Mouse (Mus musculus): ENCODE data around the gene Kmo. TPM values are rescaled to one million over a fixed set of nuclear protein-coding genes. Genes with fewer than 3 reads are reported as not detected.

Kmo gene
- polyA plus RNA-seq, 1 experiment from 2014 or later: 0.18 TPM

DNA sequence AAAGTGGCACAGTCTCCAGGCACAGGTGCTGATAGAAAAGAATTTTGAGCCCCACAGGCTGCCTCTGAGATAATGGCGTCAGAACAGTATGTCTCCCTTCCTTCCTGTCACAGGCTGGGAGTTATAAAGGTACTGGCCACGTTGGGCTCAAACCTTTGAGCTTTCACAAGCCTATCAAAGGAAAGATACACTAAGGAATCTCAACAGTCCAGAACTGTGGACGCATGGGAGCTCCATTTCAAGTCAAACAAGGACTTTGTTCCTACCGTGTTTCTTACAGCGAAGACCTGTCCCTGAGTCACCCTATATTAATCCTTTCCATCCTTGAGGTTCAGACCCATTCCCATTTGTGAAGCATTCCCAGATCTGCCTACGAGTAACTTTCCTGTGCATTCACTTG, 57.3 kb downstream of the Kmo start:
- Histone ChIP-seq H3K9ac (no peak overlapping the region), H3K27me3 (replicated peaks) (no peaks in the 10 kb centered on the region), H3K36me3 (replicated peaks) (no peaks in the 10 kb centered on the region), H3K4me2 (no peak overlapping the region), H3K4me3 (no peak overlapping the region), H3K9me3 (no peaks in the 10 kb centered on the region), H3K4me1 (0 out of 2 replicates have a peak, but pooled peaks cover 3% of the 10 kb centered on the region), H3K27ac (no peak overlapping the region)
- WGBS: 84% methylated on average over 6 of the region's 6 CpGs
- ATAC-seq (replicated peaks): no peak

- Histone ChIP-seq H3K4me2 (no peak overlapping the region), H3K27ac (no peak overlapping the region), H3K9ac (no peak overlapping the region), H3K4me3 (no peak overlapping the region), H3K27me3 (replicated peaks) (no peaks in the 10 kb centered on the region), H3K4me1 (0 out of 2 replicates have a peak, but pooled peaks cover 3% of the 10 kb centered on the region), H3K9me3 (no peaks in the 10 kb centered on the region), H3K36me3 (replicated peaks) (no peaks in the 10 kb centered on the region)
- no peak for ATAC-seq (replicated peaks)
- WGBS: 86% methylated on average over 6 of the region's 6 CpGs
Observed at GRCm38 (mm10) chr1:175680995-175681394, 60.8 kb downstream of the Kmo start.

DNA sequence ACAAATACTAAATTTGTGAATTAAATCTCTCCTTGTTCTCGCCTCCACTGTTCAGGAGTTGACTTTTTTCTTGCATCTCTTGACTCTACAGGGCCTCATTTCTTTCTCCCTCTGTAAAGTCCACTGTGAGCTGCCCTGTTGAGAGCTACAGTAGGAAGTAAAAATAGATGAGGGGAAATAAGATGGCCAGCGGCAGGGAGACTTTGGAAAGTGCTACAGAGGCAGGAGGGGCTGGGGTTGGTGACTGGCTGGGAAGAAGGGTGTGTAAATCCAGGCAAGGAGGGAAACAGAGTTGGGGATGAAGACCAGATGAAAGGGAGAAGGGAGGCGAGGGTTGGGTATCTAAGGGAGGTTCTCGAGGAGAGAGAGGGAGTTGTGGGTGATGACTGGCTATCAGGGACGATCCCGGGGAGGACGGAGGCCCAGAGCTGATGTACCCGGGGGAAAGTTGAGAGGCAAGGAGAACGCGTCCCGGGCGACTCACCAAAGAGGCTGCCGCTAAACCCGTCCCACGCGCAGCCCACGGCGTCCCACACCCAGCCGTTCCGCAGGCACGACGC, 71.6 kb downstream of the Kmo start:
- Histone ChIP-seq H3K4me3 (peak overlapping the region; percentile 75), H3K9ac (peak overlapping the region; percentile 91), H3K4me2 (peak overlapping the region; percentile 86), H3K27ac (peak overlapping the region; percentile 92), H3K4me1 (peaks cover 30% of the 10 kb centered on the region), H3K27me3 (replicated peaks) (no peaks in the 10 kb centered on the region), H3K36me3 (replicated peaks) (peaks cover 11% of the 10 kb centered on the region; the same call in 1 of the 2 replicates), H3K9me3 (no peaks in the 10 kb centered on the region)
- ATAC-seq (replicated peaks): no peak; the same call in 1 of the 2 replicates
- under 1% methylated on average over 22 of the region's 22 CpGs for WGBS

DNA sequence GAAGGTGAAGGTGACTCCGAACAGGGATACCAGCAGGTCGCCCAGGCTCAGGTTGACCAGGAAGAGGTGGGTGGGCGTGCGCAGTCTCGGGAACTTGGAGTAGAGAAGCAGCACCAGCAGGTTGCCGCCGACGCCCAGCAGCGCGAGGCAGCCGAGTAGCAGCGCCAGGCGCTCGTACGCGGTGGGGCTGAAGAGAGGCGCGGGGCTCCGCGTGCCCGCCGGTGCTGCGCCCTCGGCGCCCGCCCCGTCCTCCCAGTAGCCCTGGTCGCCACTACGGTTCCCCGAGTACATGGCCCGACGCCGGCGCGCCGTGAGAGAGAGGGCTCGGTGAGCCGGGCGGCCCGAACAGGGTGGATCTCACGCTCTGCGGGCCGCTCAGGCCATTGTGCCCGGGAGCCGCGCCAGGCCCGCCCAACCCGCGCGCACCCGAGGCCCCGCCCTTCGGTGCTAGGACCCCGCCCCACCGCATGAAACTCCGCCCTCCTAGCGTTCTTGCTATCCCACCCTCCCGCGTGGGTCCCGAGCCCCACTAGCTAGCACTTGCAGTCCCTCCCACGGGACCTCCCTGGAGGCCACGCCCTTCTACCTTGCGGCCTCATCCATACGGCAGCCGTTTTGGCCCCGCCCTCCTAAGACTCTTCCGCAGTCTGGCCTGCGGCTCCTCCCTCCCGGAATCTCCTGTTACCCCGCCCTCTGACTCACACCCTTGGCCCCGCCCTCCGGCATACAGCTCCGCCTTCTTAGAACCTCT, 72.2 kb downstream of the Kmo start, which contains the start of the genes Opn3 and Chml:
TSS of gene Opn3 (minus strand) at position 531 of the 751 bp plus-strand sequence.
TSS of gene Chml (minus strand) at position 656 of the 751 bp plus-strand sequence.
- peak; percentile 97 for ATAC-seq (replicated peaks)
- Histone ChIP-seq H3K27me3 (replicated peaks) (no peaks in the 10 kb centered on the region), H3K4me1 (peaks cover 30% of the 10 kb centered on the region), H3K4me3 (peak within 1 kb of the TSS; percentile 75), H3K9ac (peak within 1 kb of the TSS; percentile 91), H3K4me2 (peak within 1 kb of the TSS; percentile 86), H3K27ac (peak within 1 kb of the TSS; percentile 92), H3K36me3 (replicated peaks) (0 out of 2 replicates have a peak, but pooled peaks cover 5% of the 10 kb centered on the region), H3K9me3 (no peaks in the 10 kb centered on the region)
- under 1% methylated on average over 57 of the region's 73 CpGs for WGBS

- Histone ChIP-seq H3K36me3 (replicated peaks) (no peaks in the 10 kb centered on the region), H3K27me3 (replicated peaks) (no peaks in the 10 kb centered on the region), H3K9ac (no peak overlapping the region), H3K4me2 (peak overlapping the region; percentile 86), H3K9me3 (no peaks in the 10 kb centered on the region), H3K4me3 (peak overlapping the region; percentile 75), H3K27ac (peak overlapping the region; percentile 92), H3K4me1 (peaks cover 30% of the 10 kb centered on the region)
- ATAC-seq (replicated peaks): no peak; the same call in 1 of the 2 replicates
- WGBS: under 1% methylated on average over 17 of the region's 17 CpGs
Observed at GRCm38 (mm10) chr1:175692997-175693361, 72.8 kb downstream of the Kmo start.

- Histone ChIP-seq H3K4me3 (peak overlapping the region; percentile 75), H3K4me1 (peaks cover 30% of the 10 kb centered on the region), H3K4me2 (peak overlapping the region; percentile 86), H3K36me3 (replicated peaks) (no peaks in the 10 kb centered on the region), H3K9ac (no peak overlapping the region), H3K27ac (peak overlapping the region; percentile 92), H3K27me3 (replicated peaks) (no peaks in the 10 kb centered on the region), H3K9me3 (no peaks in the 10 kb centered on the region)
- WGBS: 44% methylated on average over 12 of the region's 12 CpGs
- peak; percentile 1 for ATAC-seq (replicated peaks)
Observed at GRCm38 (mm10) chr1:175693429-175693960, 73.3 kb downstream of the Kmo start.

DNA sequence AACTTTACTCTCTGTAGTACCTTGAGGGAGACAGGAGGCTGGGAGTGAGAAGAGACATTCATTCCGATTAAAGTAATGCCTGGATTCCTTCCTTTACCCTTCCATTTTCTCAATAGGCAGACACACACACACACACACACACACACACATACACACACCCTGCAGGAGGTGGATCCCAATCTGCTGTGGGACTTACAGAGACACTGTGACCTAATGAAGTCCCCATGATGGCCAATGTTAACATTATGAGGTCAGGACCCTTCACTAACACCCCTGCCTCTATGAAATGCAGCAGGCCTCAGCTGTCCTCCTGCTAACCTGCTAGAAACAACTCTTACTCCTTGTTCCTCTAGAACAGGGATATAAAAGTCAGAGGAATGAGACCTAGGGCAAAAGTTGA, 78.1 kb downstream of the Kmo start, which contains the start of gene Wdr64:
TSS of gene Wdr64 (plus strand) at position 301 of the 400 bp plus-strand sequence.
- ATAC-seq (replicated peaks): no peak
- H3K4me3 ChIP-seq: no peak within 1 kb of the TSS
- no peak within 1 kb of the TSS for H3K4me2 ChIP-seq
- H3K9ac ChIP-seq: no peak within 1 kb of the TSS
- no peaks in the 10 kb centered on the region for H3K9me3 ChIP-seq
- H3K36me3 ChIP-seq (replicated peaks): no peaks in the 10 kb centered on the region
- H3K27ac ChIP-seq: no peak within 1 kb of the TSS
- H3K27me3 ChIP-seq (replicated peaks): no peaks in the 10 kb centered on the region
- 77% methylated on average over 1 of the region's 1 CpGs for WGBS
- peaks cover 3% of the 10 kb centered on the region; the same call in 1 of the 2 replicates for H3K4me1 ChIP-seq

DNA sequence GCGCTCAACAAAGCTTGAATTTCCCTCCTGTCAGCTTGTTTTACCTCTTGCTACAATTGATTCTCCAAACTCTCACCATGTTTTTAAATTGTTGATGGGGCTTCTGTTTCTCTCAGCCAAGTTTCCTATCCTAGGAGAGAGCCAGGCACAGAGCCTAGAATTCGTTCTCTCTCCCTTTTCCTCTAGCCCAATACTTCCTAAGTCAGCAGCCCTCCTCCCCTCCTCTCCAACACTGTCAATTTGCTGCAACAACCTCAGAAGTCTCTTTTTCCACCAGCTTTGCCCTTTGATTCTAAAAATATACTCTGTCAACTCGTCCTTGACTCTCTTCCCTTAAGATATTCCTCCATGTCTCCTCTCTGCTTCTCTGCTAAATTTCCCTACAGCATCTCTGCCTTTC, 79.2 kb downstream of the Kmo start:
- Histone ChIP-seq H3K4me3 (no peak overlapping the region), H3K27ac (no peak overlapping the region), H3K4me2 (no peak overlapping the region), H3K27me3 (replicated peaks) (no peaks in the 10 kb centered on the region), H3K4me1 (no peaks in the 10 kb centered on the region), H3K9me3 (no peaks in the 10 kb centered on the region), H3K9ac (no peak overlapping the region), H3K36me3 (replicated peaks) (no peaks in the 10 kb centered on the region)
- WGBS: 63% methylated on average over 3 of the region's 3 CpGs
- no peak for ATAC-seq (replicated peaks)

DNA sequence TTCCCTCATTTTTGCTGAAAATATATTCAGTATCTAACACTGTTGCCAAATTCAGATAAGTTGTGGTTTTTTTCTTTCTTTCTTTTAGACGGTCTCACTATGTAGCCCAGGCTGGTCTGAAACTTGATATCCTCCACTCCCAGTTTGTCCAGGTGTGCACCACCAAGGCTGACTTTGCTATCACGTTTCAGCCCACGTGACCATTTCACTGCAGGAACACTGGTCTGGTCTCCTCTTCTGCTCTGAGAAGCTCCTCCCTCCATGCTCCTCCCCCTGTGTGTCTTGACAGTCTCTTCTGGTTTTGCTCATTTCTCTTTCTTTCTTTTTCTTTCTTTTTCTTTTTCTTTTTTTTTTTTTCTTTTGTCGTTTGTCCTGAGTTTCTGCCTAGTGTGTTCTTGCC, 79.6 kb downstream of the Kmo start:
- H3K9ac ChIP-seq: no peak overlapping the region
- no peaks in the 10 kb centered on the region for H3K4me1 ChIP-seq
- 40% methylated on average over 4 of the region's 4 CpGs for WGBS
- H3K4me2 ChIP-seq: no peak overlapping the region
- ATAC-seq (replicated peaks): no peak
- no peak overlapping the region for H3K4me3 ChIP-seq
- H3K27me3 ChIP-seq (replicated peaks): no peaks in the 10 kb centered on the region
- H3K27ac ChIP-seq: no peak overlapping the region
- no peaks in the 10 kb centered on the region for H3K9me3 ChIP-seq
- H3K36me3 ChIP-seq (replicated peaks): no peaks in the 10 kb centered on the region

GRCm38 (mm10) chr1:175701145-175701544, 81.0 kb downstream of the Kmo start:
- H3K4me1 ChIP-seq: no peaks in the 10 kb centered on the region
- no peaks in the 10 kb centered on the region for H3K36me3 ChIP-seq (replicated peaks)
- 86% methylated on average over 4 of the region's 4 CpGs for WGBS
- no peak overlapping the region for H3K9ac ChIP-seq
- H3K27me3 ChIP-seq (replicated peaks): no peaks in the 10 kb centered on the region
- no peak overlapping the region for H3K4me3 ChIP-seq
- H3K9me3 ChIP-seq: no peaks in the 10 kb centered on the region
- no peak for ATAC-seq (replicated peaks)
- H3K4me2 ChIP-seq: no peak overlapping the region
- no peak overlapping the region for H3K27ac ChIP-seq

GRCm38 (mm10) chr1:175707599-175707998, 87.4 kb downstream of the Kmo start:
- Histone ChIP-seq H3K9me3 (no peaks in the 10 kb centered on the region), H3K4me2 (no peak overlapping the region), H3K27me3 (replicated peaks) (no peaks in the 10 kb centered on the region), H3K4me1 (no peaks in the 10 kb centered on the region), H3K27ac (no peak overlapping the region), H3K9ac (no peak overlapping the region), H3K4me3 (no peak overlapping the region), H3K36me3 (replicated peaks) (no peaks in the 10 kb centered on the region)
- no peak for ATAC-seq (replicated peaks)
- 81% methylated on average over 5 of the region's 5 CpGs for WGBS

- H3K36me3 ChIP-seq (replicated peaks): no peaks in the 10 kb centered on the region
- H3K27me3 ChIP-seq (replicated peaks): no peaks in the 10 kb centered on the region
- H3K9ac ChIP-seq: no peak overlapping the region
- no peak for ATAC-seq (replicated peaks)
- no peak overlapping the region for H3K4me3 ChIP-seq
- no peak overlapping the region for H3K27ac ChIP-seq
- no peaks in the 10 kb centered on the region for H3K4me1 ChIP-seq
- H3K9me3 ChIP-seq: no peaks in the 10 kb centered on the region
- H3K4me2 ChIP-seq: no peak overlapping the region
Observed at GRCm38 (mm10) chr1:175708013-175708412, 87.8 kb downstream of the Kmo start.

Data from midbrain, embryonic 15.5 days (tissue).